Mouse (Mus musculus): Measurements from ENCODE around the gene Gm45234. TPM values are rescaled to one million over a fixed set of nuclear protein-coding genes. Genes with fewer than 3 reads are reported as not detected.

The Gm45234 gene
- polyA plus RNA-seq, 1 experiment from 2014 or later: not detected

- no peak overlapping the region for H3K4me3 ChIP-seq
- H3K27ac ChIP-seq: peak overlapping the region; percentile 98
- ATAC-seq (ENCODE audit: low FRiP score): no peak
- no peak overlapping the region for H3K9ac ChIP-seq
- no peaks in the 10 kb centered on the region for H3K9me3 ChIP-seq (replicated peaks)
- H3K27me3 ChIP-seq: peaks cover 10% of the 10 kb centered on the region
- H3K4me1 ChIP-seq: peaks cover 39% of the 10 kb centered on the region
- no peaks in the 10 kb centered on the region for H3K36me3 ChIP-seq
- 59% methylated on average over 2 of the region's 2 CpGs for WGBS
- peak overlapping the region; percentile 73 for H3K4me2 ChIP-seq (replicated peaks)
Measured at GRCm38 (mm10) chr6:124758849-124759232, 3.0 kb upstream of the Gm45234 start.

- no peaks in the 10 kb centered on the region for H3K36me3 ChIP-seq
- peak overlapping the region; percentile 73 for H3K4me2 ChIP-seq (replicated peaks)
- peak overlapping the region; percentile 98 for H3K27ac ChIP-seq
- 19% methylated on average over 5 of the region's 5 CpGs for WGBS
- peaks cover 8% of the 10 kb centered on the region; the same call in 1 of the 2 replicates for H3K27me3 ChIP-seq
- H3K4me3 ChIP-seq: peak overlapping the region; percentile 91
- H3K4me1 ChIP-seq: peaks cover 42% of the 10 kb centered on the region
- H3K9ac ChIP-seq: peak overlapping the region; percentile 98; the same call in 1 of the 2 replicates
- ATAC-seq (ENCODE audit: low FRiP score): peak; percentile 15
- H3K9me3 ChIP-seq (replicated peaks): no peaks in the 10 kb centered on the region
Measured at GRCm38 (mm10) chr6:124757909-124758848, 2.4 kb upstream of the Gm45234 start.

- ATAC-seq (ENCODE audit: low FRiP score): no peak
- H3K27ac ChIP-seq: peak overlapping the region; percentile 98
- H3K27me3 ChIP-seq: peaks cover under 1% of the 10 kb centered on the region; the same call in 1 of the 2 replicates
- peak overlapping the region; percentile 98 for H3K9ac ChIP-seq
- no peaks in the 10 kb centered on the region for H3K36me3 ChIP-seq
- peak overlapping the region; percentile 73 for H3K4me2 ChIP-seq (replicated peaks)
- peak overlapping the region; percentile 91 for H3K4me3 ChIP-seq
- peaks cover 42% of the 10 kb centered on the region for H3K4me1 ChIP-seq
- 4% methylated on average over 5 of the region's 5 CpGs for WGBS
- no peaks in the 10 kb centered on the region for H3K9me3 ChIP-seq (replicated peaks)
Measured at GRCm38 (mm10) chr6:124757351-124757880, 1.6 kb upstream of the Gm45234 start.

GRCm38 (mm10) chr6:124756652-124757350, 980 bp upstream of the Gm45234 start:
- Histone ChIP-seq H3K4me1 (peaks cover 42% of the 10 kb centered on the region), H3K27me3 (no peaks in the 10 kb centered on the region)
- under 1% methylated on average over 46 of the region's 54 CpGs for WGBS

GRCm38 (mm10) chr6:124755306-124755705, 515 bp downstream of the Gm45234 start:
- ATAC-seq (ENCODE audit: low FRiP score): no peak
- Histone ChIP-seq H3K9ac (peak overlapping the region; percentile 98), H3K4me2 (replicated peaks) (peak overlapping the region; percentile 73), H3K9me3 (replicated peaks) (no peaks in the 10 kb centered on the region), H3K27me3 (no peaks in the 10 kb centered on the region), H3K4me3 (peak overlapping the region; percentile 91), H3K27ac (peak overlapping the region; percentile 98), H3K36me3 (0 out of 2 replicates have a peak, but pooled peaks cover 3% of the 10 kb centered on the region), H3K4me1 (peaks cover 42% of the 10 kb centered on the region)
- 3% methylated on average over 3 of the region's 3 CpGs for WGBS

More at GRCm38 (mm10) chr6:124756652-124757350, 980 bp upstream of the Gm45234 start:
- H3K4me3 ChIP-seq: peak overlapping the region; percentile 91
- peak overlapping the region; percentile 73 for H3K4me2 ChIP-seq (replicated peaks)
- H3K9me3 ChIP-seq (replicated peaks): no peaks in the 10 kb centered on the region
- no peaks in the 10 kb centered on the region for H3K36me3 ChIP-seq
- peak overlapping the region; percentile 98 for H3K9ac ChIP-seq
- peak overlapping the region; percentile 98 for H3K27ac ChIP-seq
- ATAC-seq (ENCODE audit: low FRiP score): peak; percentile 73

- peak overlapping the region; percentile 73; the same call in 1 of the 2 replicates for H3K4me2 ChIP-seq (replicated peaks)
- H3K27me3 ChIP-seq: no peaks in the 10 kb centered on the region
- H3K36me3 ChIP-seq: peaks cover 15% of the 10 kb centered on the region
- H3K4me3 ChIP-seq: no peak overlapping the region
- no peaks in the 10 kb centered on the region for H3K9me3 ChIP-seq (replicated peaks)
- H3K9ac ChIP-seq: no peak overlapping the region
- 93% methylated on average over 2 of the region's 2 CpGs for WGBS
- no peak overlapping the region for H3K27ac ChIP-seq
- no peak for ATAC-seq (ENCODE audit: low FRiP score)
- peaks cover 38% of the 10 kb centered on the region for H3K4me1 ChIP-seq
Measured at GRCm38 (mm10) chr6:124753861-124754260, 2.0 kb downstream of the Gm45234 start.

- H3K4me2 ChIP-seq (replicated peaks): no peak overlapping the region
- H3K9ac ChIP-seq: no peak overlapping the region
- no peaks in the 10 kb centered on the region for H3K27me3 ChIP-seq
- no peaks in the 10 kb centered on the region for H3K9me3 ChIP-seq (replicated peaks)
- ATAC-seq (ENCODE audit: low FRiP score): no peak
- no peak overlapping the region for H3K4me3 ChIP-seq
- peaks cover 39% of the 10 kb centered on the region for H3K36me3 ChIP-seq
- H3K4me1 ChIP-seq: peaks cover 34% of the 10 kb centered on the region
- 90% methylated on average over 8 of the region's 8 CpGs for WGBS
- H3K27ac ChIP-seq: no peak overlapping the region
Measured at GRCm38 (mm10) chr6:124750405-124750804, 5.4 kb downstream of the Gm45234 start.

GRCm38 (mm10) chr6:124746654-124747632, 8.9 kb downstream of the Gm45234 start:
- peak overlapping the region; percentile 96 for H3K4me2 ChIP-seq (replicated peaks)
- no peaks in the 10 kb centered on the region for H3K9me3 ChIP-seq (replicated peaks)
- ATAC-seq (ENCODE audit: low FRiP score): peak; percentile 3; the same call in 1 of the 2 replicates
- no peaks in the 10 kb centered on the region for H3K27me3 ChIP-seq
- peak overlapping the region; percentile 92; the same call in 1 of the 2 replicates for H3K27ac ChIP-seq
- H3K4me1 ChIP-seq: peaks cover 24% of the 10 kb centered on the region
- WGBS: 89% methylated on average over 7 of the region's 7 CpGs
- H3K4me3 ChIP-seq: peak overlapping the region; percentile 51
- peak overlapping the region; percentile 86 for H3K9ac ChIP-seq
- H3K36me3 ChIP-seq: peaks cover 66% of the 10 kb centered on the region

GRCm38 (mm10) chr6:124746296-124746605, 9.6 kb downstream of the Gm45234 start:
- peak; percentile 18; the same call in 1 of the 2 replicates for ATAC-seq (ENCODE audit: low FRiP score)
- peak overlapping the region; percentile 96 for H3K4me2 ChIP-seq (replicated peaks)
- peaks cover 65% of the 10 kb centered on the region for H3K36me3 ChIP-seq
- WGBS: 13% methylated on average over 8 of the region's 8 CpGs
- peak overlapping the region; percentile 92 for H3K27ac ChIP-seq
- H3K4me3 ChIP-seq: peak overlapping the region; percentile 51
- no peaks in the 10 kb centered on the region for H3K9me3 ChIP-seq (replicated peaks)
- H3K9ac ChIP-seq: peak overlapping the region; percentile 86
- no peaks in the 10 kb centered on the region for H3K27me3 ChIP-seq
- H3K4me1 ChIP-seq: peaks cover 29% of the 10 kb centered on the region

GRCm38 (mm10) chr6:124745490-124746295, 10.1 kb downstream of the Gm45234 start:
- H3K27me3 ChIP-seq: no peaks in the 10 kb centered on the region
- peak overlapping the region; percentile 51 for H3K4me3 ChIP-seq
- no peaks in the 10 kb centered on the region for H3K9me3 ChIP-seq (replicated peaks)
- H3K36me3 ChIP-seq: peaks cover 64% of the 10 kb centered on the region
- peaks cover 29% of the 10 kb centered on the region for H3K4me1 ChIP-seq
- H3K4me2 ChIP-seq (replicated peaks): peak overlapping the region; percentile 96
- ATAC-seq (ENCODE audit: low FRiP score): peak; percentile 82
- under 1% methylated on average over 80 of the region's 85 CpGs for WGBS
- H3K9ac ChIP-seq: peak overlapping the region; percentile 86
- peak overlapping the region; percentile 92 for H3K27ac ChIP-seq

All from hindbrain, embryonic 12.5 days (tissue).